In the genomic region with DNA sequence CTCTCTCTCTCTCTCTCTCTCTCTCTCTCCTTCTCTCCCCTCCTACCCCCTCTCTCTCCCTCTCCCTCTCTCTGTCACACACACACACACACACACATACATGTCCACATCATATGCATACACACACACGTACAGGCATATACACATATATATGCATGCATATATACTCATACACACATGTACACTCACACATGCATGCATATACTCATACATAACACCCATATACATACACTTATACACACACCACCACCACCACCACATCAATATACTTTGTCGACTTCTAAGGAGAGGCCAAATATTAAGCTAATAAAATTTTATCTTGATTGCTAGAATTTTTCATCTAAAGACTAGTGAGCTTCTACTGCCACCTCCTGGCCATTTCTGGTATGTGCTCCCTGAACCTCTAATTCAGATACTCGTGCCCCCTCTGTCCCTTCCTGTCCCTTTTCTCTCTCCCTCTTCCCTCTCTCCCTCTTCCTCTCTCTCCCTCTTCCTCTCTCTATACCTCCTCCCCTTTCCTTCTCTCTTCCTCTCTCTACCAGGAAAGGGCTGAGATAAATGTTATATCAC, we compare ENCODE assay signal across 7 mouse cellular contexts. TPM values are rescaled to one million over a fixed set of nuclear protein-coding genes. Genes with fewer than 3 reads are reported as not detected.
A peak's percentile ranks its signal among the peaks of the same experiment; 100 is the strongest.
DNase-seq lines count a peak whose midpoint lies in the region; ATAC-seq and TF ChIP-seq lines count a peak whose summit lies in the region.

No protein-coding gene starts in this region.

- H3K9ac ChIP-seq in midbrain, embryonic 16.5 days (ENCODE audit: low read depth, low read length) = no peak overlapping the region
- H3K9ac ChIP-seq in hindbrain, embryonic 16.5 days (ENCODE audit: low read depth, low read length) = no peak overlapping the region
- H3K9ac ChIP-seq in limb, embryonic 14.5 days (ENCODE audit: low read depth, low read length, severe bottlenecking) = no peak overlapping the region

- no peaks in the 10 kb centered on the region for H3K4me1 ChIP-seq in midbrain, embryonic 10.5 days
- no peaks in the 10 kb centered on the region for H3K4me1 ChIP-seq in midbrain, embryonic 16.5 days (ENCODE audit: control insufficient read depth, insufficient read depth, low read length)
- no peaks in the 10 kb centered on the region for H3K4me1 ChIP-seq in hindbrain, embryonic 16.5 days (ENCODE audit: control insufficient read depth, insufficient read depth, low read depth, low read length)
- no peaks in the 10 kb centered on the region for H3K4me1 ChIP-seq in limb, embryonic 14.5 days (ENCODE audit: control insufficient read depth, insufficient read depth, low read length)

- 37% methylated on average over 3 of the region's 3 CpGs for WGBS in midbrain, embryonic 10.5 days
- whole genome bisulfite sequencing in midbrain, embryonic 16.5 days = 32% methylated on average over 3 of the region's 3 CpGs
- WGBS in hindbrain, embryonic 16.5 days = 31% methylated on average over 3 of the region's 3 CpGs
- 36% methylated on average over 3 of the region's 3 CpGs for WGBS in limb, embryonic 14.5 days

- no peaks in the 10 kb centered on the region for H3K27me3 ChIP-seq in midbrain, embryonic 10.5 days (ENCODE audit: low read depth, poor library complexity, severe bottlenecking)
- no peaks in the 10 kb centered on the region for H3K27me3 ChIP-seq in midbrain, embryonic 16.5 days (ENCODE audit: control insufficient read depth, insufficient read depth, low read depth, low read length)
- no peaks in the 10 kb centered on the region for H3K27me3 ChIP-seq in hindbrain, embryonic 16.5 days (replicated peaks; ENCODE audit: control insufficient read depth, insufficient read depth, low read length)
- no peaks in the 10 kb centered on the region for H3K27me3 ChIP-seq in limb, embryonic 14.5 days (ENCODE audit: control insufficient read depth, insufficient read depth, low read length)

- no peak for TF ChIP-seq POLR2A in limb, embryonic 14.5 days (IDR thresholded peaks at IDR 0.05; ENCODE audit: borderline replicate concordance, extremely low read depth, insufficient read depth, insufficient read length)

- no peaks in the 10 kb centered on the region for H3K9me3 ChIP-seq in midbrain, embryonic 10.5 days (replicated peaks)
- H3K9me3 ChIP-seq in midbrain, embryonic 16.5 days (replicated peaks; ENCODE audit: control insufficient read depth, low read length, poor library complexity, severe bottlenecking) = no peaks in the 10 kb centered on the region
- H3K9me3 ChIP-seq in hindbrain, embryonic 16.5 days (ENCODE audit: control insufficient read depth, low read length) = no peaks in the 10 kb centered on the region
- H3K9me3 ChIP-seq in limb, embryonic 14.5 days (ENCODE audit: control insufficient read depth, low read length) = no peaks in the 10 kb centered on the region

- no peak for ATAC-seq in midbrain, embryonic 16.5 days
- peak; percentile 52 for ATAC-seq in activated CD4-positive, CD25-positive, alpha-beta regulatory T cell, adult 4 months
- ATAC-seq in hindbrain, embryonic 16.5 days = 0 out of 2 replicates have a peak, but pooled peaks have one; percentile 50
- no peak for ATAC-seq in limb, embryonic 14.5 days (ENCODE audit: low FRiP score, low read depth)

- no peak overlapping the region for H3K27ac ChIP-seq in midbrain, embryonic 10.5 days (replicated peaks)
- H3K27ac ChIP-seq in midbrain, embryonic 16.5 days (ENCODE audit: low read length) = no peak overlapping the region
- H3K27ac ChIP-seq in hindbrain, embryonic 16.5 days (ENCODE audit: low read depth, low read length) = no peak overlapping the region
- no peak overlapping the region for H3K27ac ChIP-seq in limb, embryonic 14.5 days (replicated peaks; ENCODE audit: low read depth, low read length)

- peak; percentile 34 for DNase-seq in midbrain, embryonic 10.5 days (ENCODE audit: low spot score)
- peak; percentile 71 to 83 for DNase-seq in cerebellum, postnatal 25 days
- DNase-seq in limb, embryonic 14.5 days (ENCODE audit: low spot score) = peak; percentile 79
- DNase-seq in ovary, postnatal 36 days (ENCODE audit: low spot score) = peak; percentile 32

- H3K4me2 ChIP-seq in midbrain, embryonic 16.5 days (ENCODE audit: low read length) = no peak overlapping the region
- H3K4me2 ChIP-seq in hindbrain, embryonic 16.5 days (ENCODE audit: low read length) = no peak overlapping the region
- H3K4me2 ChIP-seq in limb, embryonic 14.5 days (replicated peaks; ENCODE audit: low read depth, low read length, severe bottlenecking) = no peak overlapping the region

- no peak overlapping the region for H3K4me3 ChIP-seq in midbrain, embryonic 10.5 days
- no peak overlapping the region for H3K4me3 ChIP-seq in midbrain, embryonic 16.5 days (ENCODE audit: low read depth, low read length)
- no peak overlapping the region for H3K4me3 ChIP-seq in hindbrain, embryonic 16.5 days (ENCODE audit: low read length)
- no peak overlapping the region for H3K4me3 ChIP-seq in limb, embryonic 14.5 days (replicated peaks; ENCODE audit: low read length)

- no peaks in the 10 kb centered on the region for H3K36me3 ChIP-seq in midbrain, embryonic 10.5 days
- H3K36me3 ChIP-seq in midbrain, embryonic 16.5 days (ENCODE audit: control insufficient read depth, insufficient read depth, low read length) = no peaks in the 10 kb centered on the region
- H3K36me3 ChIP-seq in hindbrain, embryonic 16.5 days (ENCODE audit: control insufficient read depth, insufficient read depth, low read length) = no peaks in the 10 kb centered on the region
- no peaks in the 10 kb centered on the region for H3K36me3 ChIP-seq in limb, embryonic 14.5 days (ENCODE audit: control insufficient read depth, insufficient read depth, low read length)

RNA-seq across cellular contexts. Expression of gene Hhat, which starts 59.2 kb away (rescaled TPM):
- 8.0 and 8.2 TPM in 2 replicates for polyA plus RNA-seq in midbrain, embryonic 10.5 days (2016; fragmentation: Nextera tagmentation; extraction: Ambion mirVana)
- 3.3 and 3.4 TPM in 2 replicates for polyA plus RNA-seq in midbrain, embryonic 16.5 days (2015; fragmentation: Nextera tagmentation; extraction: Ambion mirVana)
- polyA plus RNA-seq in activated CD4-positive, CD25-positive, alpha-beta regulatory T cell, adult 4 months (2017; shearing (Covaris generic)) = 1 to 10 TPM in 1 of 2 experiments, under 1 TPM in 1; 0.89 to 1.6 TPM
- 3.4 and 3.5 TPM in 2 replicates for polyA plus RNA-seq in hindbrain, embryonic 16.5 days (2015; fragmentation: Nextera tagmentation; extraction: Ambion mirVana)
- polyA plus RNA-seq in limb, embryonic 14.5 days (2012; rRNA removed) = 10.0 and 15.5 TPM in 2 replicates
- polyA plus RNA-seq in limb, embryonic 14.5 days (2014; fragmentation: Nextera tagmentation; extraction: Ambion mirVana) = 12.6 and 14.7 TPM in 2 replicates

Comparison
In these comparisons a context has a peak if more than half of its experiments do, and no peak if none do; other contexts are left out.
1. ATAC-seq: peak in activated CD4-positive, CD25-positive, alpha-beta regulatory T cell, adult 4 months (single experiment) and hindbrain, embryonic 16.5 days (single experiment); none in midbrain, embryonic 16.5 days (single experiment) and limb, embryonic 14.5 days (single experiment).
2. Peak in every context shown above with its lines, with median percentiles within 50 percentile points of each other: DNase-seq.